Mouse (Mus musculus) liver, embryonic 14.5 days (tissue): ENCODE results near the gene Map2k7. TPM values are rescaled to one million over a fixed set of nuclear protein-coding genes. Genes with fewer than 3 reads are reported as not detected.

Source experiments
- ATAC-seq: fragments of 200-750 bp; cut with Nextera tagmentation; 2 replicates; pipeline ENCODE4 v1.8.0; 2017; ENCODE audit warnings: moderate number of reproducible peaks, mild to moderate bottlenecking, moderate library complexity; ENCODE audit not compliant: insufficient read depth
- DNase-seq, 3 experiments: peaks; one replicate each; pipeline ENCODE4 v3.0.0-alpha.2; 2012 to 2013; ENCODE audit warnings: low read depth in 3 of 3, low spot score in 3 of 3
- H3K27ac ChIP-seq: fragments of 300-500 bp; sonication (generic); 2 replicates; pipeline ENCODE4 v1.5.1; 2014; ENCODE audit warnings: moderate library complexity, mild to moderate bottlenecking, control low read depth, inconsistent platforms
- H3K27me3 ChIP-seq: fragments of 300-500 bp; sonication (generic); 2 replicates; pipeline ENCODE4 v1.6.1; 2014; ENCODE audit warnings: mild to moderate bottlenecking, low read length, moderate library complexity; ENCODE audit not compliant: control insufficient read depth, insufficient read depth
- H3K36me3 ChIP-seq: fragments of 300-500 bp; sonication (generic); replicated peaks from 2 replicates; pipeline ENCODE4 v1.6.1; 2014; ENCODE audit warnings: low read depth; ENCODE audit not compliant: control insufficient read depth, insufficient read depth
- H3K4me1 ChIP-seq, 2 experiments: fragments of 200-500 bp in 1 of 2; fragments of 300-500 bp in 1 of 2; sonication (generic) in 1 of 2; replicated peaks; 2 replicates each; pipeline ENCODE4 v1.6.1; 2012 to 2014; ENCODE audit warnings: antibody characterized with exemption in 1 of 2, inconsistent platforms in 1 of 2, low read length in 1 of 2; ENCODE audit not compliant: control insufficient read depth in 2 of 2, insufficient read depth in 2 of 2
- H3K4me2 ChIP-seq: fragments of 300-500 bp; sonication (generic); 2 replicates; pipeline ENCODE4 v1.6.1; 2014; ENCODE audit warnings: low read depth, mild to moderate bottlenecking, control low read depth, moderate library complexity
- H3K4me3 ChIP-seq, 2 experiments: fragments of 200-500 bp in 1 of 2; fragments of 300-500 bp in 1 of 2; sonication (generic) in 1 of 2; 2 replicates each; pipeline ENCODE4 v1.5.1; 2012 to 2014; ENCODE audit warnings: low read depth in 2 of 2, low read length in 2 of 2, mild to moderate bottlenecking in 2 of 2, control low read depth in 1 of 2, inconsistent platforms in 1 of 2, moderate library complexity in 1 of 2; ENCODE audit not compliant: insufficient read depth in 1 of 2
- H3K9ac ChIP-seq: fragments of 300-500 bp; sonication (generic); replicated peaks from 2 replicates; pipeline ENCODE4 v1.6.1; 2014; ENCODE audit warnings: mild to moderate bottlenecking, control low read depth, moderate library complexity
- H3K9me3 ChIP-seq: fragments of 300-500 bp; sonication (generic); 2 replicates; pipeline ENCODE4 v1.6.1; 2016; ENCODE audit warnings: low read length, mixed read lengths; ENCODE audit not compliant: control insufficient read depth
- CTCF ChIP-seq: IDR thresholded peaks from 2 replicates; pipeline ENCODE4 v1.5.1; 2016; ENCODE audit warnings: antibody characterized with exemption, low read depth, control low read depth
- EP300 ChIP-seq: IDR thresholded peaks from 2 replicates; pipeline ENCODE4 v1.6.1; 2016; ENCODE audit warnings: antibody characterized with exemption, low read depth
- WGBS: fragments of 180-500 bp; shearing (Covaris S2); extraction: QIAGEN DNeasy Blood & Tissue Kit; methylation state at CpG from one replicate; pipeline ENCODE4 v1.1.7; 2014; ENCODE audit not compliant: insufficient replicate concordance; 5-methylcytosine and 5-hydroxymethylcytosine counted together
- polyA plus RNA-seq, 2 experiments: library from polyadenylated mRNA; depleted of rRNA in 1 of 2; stranded (reverse) in 1 of 2; unstranded in 1 of 2; fragments of >200 nt; fragmentation: Nextera tagmentation in 1 of 2; extraction: Ambion mirVana in 1 of 2; gene quantifications; 2 replicates each; pipeline versions ENCODE4 v1.2.1 to v1.2.3; 2012 to 2014

Map2k7 gene
- polyA plus RNA-seq, 2 experiments, result 6.6 to 13.2 TPM

GRCm38 (mm10) chr8:4258678-4259077, 20.1 kb downstream of the Map2k7 start:
- under 1% methylated on average over 31 of the region's 32 CpGs for WGBS
- peaks cover 24% of the 10 kb centered on the region for H3K36me3 ChIP-seq
- peak overlapping the region; percentile 97 for H3K4me2 ChIP-seq
- ATAC-seq (peak; percentile 65), DNase-seq (no peak)
- H3K4me1 ChIP-seq, result peaks cover 4 to 7% of the 10 kb centered on the region in 2 experiments
- no peak for TF ChIP-seq EP300
- TF ChIP-seq CTCF, result no peak
- H3K4me3 ChIP-seq, result peak overlapping the region; percentile 39 to 58
- no peaks in the 10 kb centered on the region for H3K9me3 ChIP-seq
- peak overlapping the region; percentile 47 for H3K9ac ChIP-seq
- H3K27ac ChIP-seq, result no peak overlapping the region
- no peaks in the 10 kb centered on the region for H3K27me3 ChIP-seq

DNA sequence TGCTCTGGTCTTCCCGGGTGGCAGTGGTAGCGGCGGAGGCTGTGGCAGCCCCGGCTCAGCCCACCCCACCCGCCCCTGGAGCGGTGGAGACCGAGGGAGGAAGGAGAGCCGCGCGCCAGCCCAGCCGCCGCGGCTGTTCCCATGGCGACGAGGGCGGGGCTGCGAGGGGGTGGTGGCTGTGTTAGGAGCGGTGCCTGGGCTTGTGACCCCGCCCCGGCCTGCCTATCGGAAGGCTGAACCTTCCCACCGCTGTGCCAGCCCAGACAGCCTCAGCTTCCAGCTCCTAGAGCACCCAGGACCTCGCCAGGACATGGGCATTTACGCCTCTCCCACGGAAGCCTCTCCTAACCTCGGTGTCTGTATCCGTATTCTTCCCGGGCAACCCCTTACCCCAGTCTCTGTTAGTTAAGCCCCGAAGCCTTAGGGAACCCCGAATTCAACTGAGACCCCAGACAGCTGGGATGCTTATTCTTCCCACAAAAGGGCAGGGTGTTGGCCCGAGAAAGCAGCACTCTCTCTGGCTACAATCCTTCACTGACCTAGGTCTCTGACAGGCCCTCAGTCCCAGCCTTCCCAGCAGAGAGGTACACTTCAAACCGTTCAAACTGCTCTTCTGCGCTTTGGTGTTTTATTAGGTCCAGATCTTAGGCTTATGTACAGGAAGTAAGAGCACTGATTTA, 20.7 kb downstream of the Map2k7 start, which contains the start of gene Ctxn1:
Gene Ctxn1, minus strand, starts transcription at position 150 of the 680 bp plus-strand sequence.
- peak within 1 kb of the TSS; percentile 47 for H3K9ac ChIP-seq
- H3K4me2 ChIP-seq, result peak within 1 kb of the TSS; percentile 97
- 10% methylated on average over 31 of the region's 33 CpGs for WGBS
- DNase-seq, result peak; percentile 77 to 84 (median 83)
- H3K9me3 ChIP-seq, result no peaks in the 10 kb centered on the region
- H3K27me3 ChIP-seq, result no peaks in the 10 kb centered on the region
- TF ChIP-seq CTCF, result no peak
- TF ChIP-seq EP300, result no peak
- peak within 1 kb of the TSS; percentile 39 to 58 for H3K4me3 ChIP-seq
- H3K27ac ChIP-seq, result peak within 1 kb of the TSS; percentile 50
- peaks cover 24% of the 10 kb centered on the region for H3K36me3 ChIP-seq
- H3K4me1 ChIP-seq, result peaks cover 3 to 4% of the 10 kb centered on the region in 2 experiments
- ATAC-seq, result peak; percentile 93

DNA sequence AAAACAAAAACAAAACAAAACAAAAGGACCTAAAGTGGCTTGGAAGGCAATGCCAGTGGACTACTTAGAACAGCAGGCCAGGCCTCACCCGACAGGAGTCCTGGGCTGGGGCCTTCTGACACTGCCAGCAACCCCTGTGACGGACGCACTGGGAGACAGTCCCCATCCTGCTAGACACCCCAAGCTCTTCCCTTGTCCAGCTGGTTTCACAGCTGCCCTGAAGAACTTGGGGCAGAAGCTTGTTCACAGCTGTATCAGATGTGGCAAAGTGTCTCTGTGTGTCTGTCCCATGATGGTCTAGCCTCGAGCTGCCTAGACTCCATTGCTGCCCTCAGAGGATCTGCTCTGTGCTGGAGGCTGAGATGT, 21.2 kb downstream of the Map2k7 start:
- H3K4me2 ChIP-seq, result no peak overlapping the region; the same call in 1 of the 2 replicates
- no peak overlapping the region for H3K9ac ChIP-seq
- peaks cover 3 to 4% of the 10 kb centered on the region in 2 experiments for H3K4me1 ChIP-seq
- 84% methylated on average over 4 of the region's 4 CpGs for WGBS
- ATAC-seq (no peak), DNase-seq (no peak)
- peaks cover 21% of the 10 kb centered on the region for H3K36me3 ChIP-seq
- TF ChIP-seq CTCF, result no peak
- no peak for TF ChIP-seq EP300
- H3K9me3 ChIP-seq, result no peaks in the 10 kb centered on the region
- peak overlapping the region; percentile 50 for H3K27ac ChIP-seq
- no peaks in the 10 kb centered on the region for H3K27me3 ChIP-seq
- H3K4me3 ChIP-seq, result no peak overlapping the region

- TF ChIP-seq CTCF, result no peak
- no peak for TF ChIP-seq EP300
- Histone ChIP-seq H3K27ac (no peak overlapping the region), H3K9ac (no peak overlapping the region), H3K36me3 (peaks cover 49% of the 10 kb centered on the region), H3K27me3 (no peaks in the 10 kb centered on the region), H3K4me2 (no peak overlapping the region), H3K9me3 (no peaks in the 10 kb centered on the region), H3K4me3 (no peak overlapping the region), H3K4me1 (peaks cover 3 to 4% of the 10 kb centered on the region in 2 experiments)
- 65% methylated on average over 8 of the region's 8 CpGs for WGBS
- no peak for DNase-seq
- no peak for ATAC-seq
Measured at GRCm38 (mm10) chr8:4263105-4263791, 24.7 kb downstream of the Map2k7 start.

DNA sequence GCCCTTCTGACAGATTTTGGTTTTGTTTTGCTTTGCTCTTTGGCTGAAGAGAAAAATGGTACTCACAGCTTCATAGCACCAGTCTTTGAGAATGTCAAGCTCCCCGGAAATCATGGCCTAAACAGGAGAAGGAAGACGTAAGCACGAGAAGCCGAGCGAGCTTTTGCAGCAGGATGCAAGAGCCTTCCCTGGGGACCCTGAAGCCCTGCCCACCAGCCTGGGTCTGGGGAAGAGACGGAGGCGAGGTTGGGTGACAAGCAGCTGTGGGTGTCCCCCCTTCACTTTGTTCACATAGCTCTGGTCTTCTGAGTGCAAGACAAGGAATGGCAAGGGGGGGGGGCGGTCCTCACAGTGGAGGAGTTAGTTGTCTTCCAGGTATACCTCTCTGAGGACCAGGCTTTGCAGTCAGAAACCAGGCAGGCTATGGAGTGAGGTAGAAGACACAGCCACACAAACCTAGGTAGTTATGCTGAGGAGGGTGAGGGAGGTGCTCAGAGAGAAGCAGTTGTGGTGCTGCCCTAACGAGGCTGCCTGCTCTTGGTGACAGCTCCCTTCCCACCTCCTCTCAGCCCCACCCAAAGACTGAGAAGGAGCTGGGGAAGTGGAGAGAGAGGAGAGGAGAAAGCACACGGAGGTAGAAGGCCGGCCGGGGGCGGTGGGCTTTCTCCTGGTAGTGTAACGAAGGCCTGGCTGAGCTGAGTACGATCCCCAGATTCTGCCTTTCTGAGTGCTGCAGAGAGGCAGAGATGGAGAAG, 26.8 kb downstream of the Map2k7 start:
- no peaks in the 10 kb centered on the region for H3K4me1 ChIP-seq
- H3K36me3 ChIP-seq, result peaks cover 50% of the 10 kb centered on the region
- no peak overlapping the region for H3K4me3 ChIP-seq
- DNase-seq (no peak), ATAC-seq (no peak)
- H3K9me3 ChIP-seq, result no peaks in the 10 kb centered on the region
- no peak overlapping the region for H3K9ac ChIP-seq
- H3K27ac ChIP-seq, result no peak overlapping the region
- H3K27me3 ChIP-seq, result no peaks in the 10 kb centered on the region
- WGBS, result 80% methylated on average over 15 of the region's 15 CpGs
- H3K4me2 ChIP-seq, result no peak overlapping the region
- TF ChIP-seq EP300, result no peak
- TF ChIP-seq CTCF, result no peak
